Mouse (Mus musculus): ENCODE measurements around the gene Camkmt. TPM values are rescaled to one million over a fixed set of nuclear protein-coding genes. Genes with fewer than 3 reads are reported as not detected.

The Camkmt gene
- total RNA-seq, 2 experiments from 2014 or later: 1.3 to 1.4 TPM

GRCm38 (mm10) chr17:85089621-85090020 lies 731 bp upstream of the Camkmt start:
- DNase-seq: no peak

- DNase-seq: no peak
Observed at GRCm38 (mm10) chr17:85091762-85092161, 1.4 kb downstream of the Camkmt start.

- no peak for DNase-seq
Observed at GRCm38 (mm10) chr17:85096396-85096795, 6.0 kb downstream of the Camkmt start.

- DNase-seq: no peak
Observed at GRCm38 (mm10) chr17:85098677-85099323, 8.4 kb downstream of the Camkmt start.

- no peak for DNase-seq
Observed at GRCm38 (mm10) chr17:85100232-85100631, 9.9 kb downstream of the Camkmt start.

GRCm38 (mm10) chr17:85101751-85102150 lies 11.4 kb downstream of the Camkmt start:
- DNase-seq: no peak

GRCm38 (mm10) chr17:85103310-85103709 lies 13.0 kb downstream of the Camkmt start:
- DNase-seq: no peak

- DNase-seq: no peak
Observed at GRCm38 (mm10) chr17:85110640-85111039, 20.3 kb downstream of the Camkmt start.

GRCm38 (mm10) chr17:85113441-85113840 lies 23.1 kb downstream of the Camkmt start:
- DNase-seq: no peak

GRCm38 (mm10) chr17:85116643-85117042 lies 26.3 kb downstream of the Camkmt start:
- DNase-seq: no peak

GRCm38 (mm10) chr17:85138393-85138792 lies 48.0 kb downstream of the Camkmt start:
- no peak for DNase-seq

GRCm38 (mm10) chr17:85141621-85142020 lies 51.3 kb downstream of the Camkmt start:
- no peak for DNase-seq

GRCm38 (mm10) chr17:85142495-85143111 lies 52.3 kb downstream of the Camkmt start:
- DNase-seq: no peak

- no peak for DNase-seq
Observed at GRCm38 (mm10) chr17:85144141-85144540, 53.8 kb downstream of the Camkmt start.

GRCm38 (mm10) chr17:85148348-85148747 lies 58.0 kb downstream of the Camkmt start:
- DNase-seq: no peak

GRCm38 (mm10) chr17:85149211-85149738 lies 58.9 kb downstream of the Camkmt start:
- DNase-seq: no peak

- no peak for DNase-seq
Observed at GRCm38 (mm10) chr17:85151264-85151663, 60.9 kb downstream of the Camkmt start.

- no peak for DNase-seq
Observed at GRCm38 (mm10) chr17:85158202-85158601, 67.8 kb downstream of the Camkmt start.

GRCm38 (mm10) chr17:85159526-85159925 lies 69.2 kb downstream of the Camkmt start:
- no peak for DNase-seq

GRCm38 (mm10) chr17:85160786-85161185 lies 70.4 kb downstream of the Camkmt start:
- DNase-seq: no peak

GRCm38 (mm10) chr17:85162569-85163271 lies 72.4 kb downstream of the Camkmt start:
- no peak for DNase-seq

GRCm38 (mm10) chr17:85163272-85163610 lies 72.9 kb downstream of the Camkmt start:
- DNase-seq: no peak

GRCm38 (mm10) chr17:85168761-85169160 lies 78.4 kb downstream of the Camkmt start:
- no peak for DNase-seq
